Mouse (Mus musculus) cortical plate, adult 2 months (tissue): ENCODE measurements around the gene Eps8l2.

Experiments used
- CTCF ChIP-seq: fragments of 200-500 bp; IDR thresholded peaks from 2 replicates; pipeline ENCODE4 v1.5.1; 2011; ENCODE audit warnings: mild to moderate bottlenecking, control low read depth, low read length; ENCODE audit not compliant: insufficient read depth; ENCODE audit errors: extremely low read depth
- POLR2A ChIP-seq: fragments of 200-500 bp; IDR thresholded peaks from 2 replicates; pipeline ENCODE4 v1.6.1; 2011; ENCODE audit warnings: mild to moderate bottlenecking, low read length, control low read depth; ENCODE audit not compliant: insufficient read depth; ENCODE audit errors: extremely low read depth

GRCm38 (mm10) chr7:141394771-141395170, 56.1 kb downstream of the Eps8l2 start:
- TF ChIP-seq CTCF (peak; percentile 49), POLR2A (no peak)
